In genomic region chr7:58786986-58787385, GRCm38 (mm10) we compare ENCODE assay signal across 16 mouse cellular contexts.
A peak's percentile ranks its signal among the peaks of the same experiment; 100 is the strongest.
DNase-seq lines count a peak whose midpoint lies in the region; ATAC-seq and TF ChIP-seq lines count a peak whose summit lies in the region.
"Had no signal": no experiment of that assay in that cellular context is flagged by ENCODE, and none has a peak within 500 bp of the region (broad histone marks: within the 10 kb centered on the region; RNA-seq: fewer than 3 reads in every experiment).

No protein-coding gene starts in this region.

- H3K27ac ChIP-seq in heart, embryonic 13.5 days (replicated peaks) = 0 out of 2 replicates have a peak overlapping the region, but pooled peaks have one; percentile 15
- no peak overlapping the region for H3K27ac ChIP-seq in forebrain, embryonic 12.5 days
- H3K27ac ChIP-seq in hindbrain, embryonic 14.5 days = peak overlapping the region; percentile 67
- H3K27ac ChIP-seq in midbrain, postnatal 0 days (ENCODE audit: low read depth, low read length) = peak overlapping the region; percentile 68

- H3K36me3 ChIP-seq in heart, embryonic 13.5 days = no peaks in the 10 kb centered on the region
- H3K36me3 ChIP-seq in forebrain, embryonic 12.5 days (replicated peaks) = no peaks in the 10 kb centered on the region
- H3K36me3 ChIP-seq in hindbrain, embryonic 14.5 days (replicated peaks; ENCODE audit: control insufficient read depth, insufficient read depth) = no peaks in the 10 kb centered on the region
- H3K36me3 ChIP-seq in midbrain, postnatal 0 days (ENCODE audit: insufficient read depth, low read length) = no peaks in the 10 kb centered on the region

- peaks cover 38% of the 10 kb centered on the region for H3K4me1 ChIP-seq in heart, embryonic 13.5 days
- peaks cover 20% of the 10 kb centered on the region for H3K4me1 ChIP-seq in forebrain, embryonic 12.5 days
- H3K4me1 ChIP-seq in hindbrain, embryonic 14.5 days (replicated peaks; ENCODE audit: control insufficient read depth, insufficient read depth, low read length) = peaks cover 28% of the 10 kb centered on the region
- H3K4me1 ChIP-seq in midbrain, postnatal 0 days (ENCODE audit: insufficient read depth, low read length) = peaks cover 10% of the 10 kb centered on the region; the same call in 1 of the 2 replicates

- H3K9ac ChIP-seq in heart, embryonic 13.5 days = no peak overlapping the region
- H3K9ac ChIP-seq in forebrain, embryonic 12.5 days = no peak overlapping the region
- H3K9ac ChIP-seq in hindbrain, embryonic 14.5 days = peak overlapping the region; percentile 28; the same call in 1 of the 2 replicates
- no peak overlapping the region for H3K9ac ChIP-seq in midbrain, postnatal 0 days (replicated peaks; ENCODE audit: low read length, poor library complexity, severe bottlenecking)
- H3K9ac ChIP-seq: lung, embryonic 14.5 days had no signal

- ATAC-seq in heart, embryonic 13.5 days (ENCODE audit: extremely low read depth, insufficient number of reproducible peaks, low FRiP score, low TSS enrichment) = no peak
- peak; percentile 67 for ATAC-seq in forebrain, embryonic 12.5 days (ENCODE audit: low FRiP score)
- peak; percentile 71 for ATAC-seq in hindbrain, embryonic 14.5 days (ENCODE audit: low FRiP score)
- ATAC-seq in midbrain, postnatal 0 days (ENCODE audit: low FRiP score) = peak; percentile 83
- ATAC-seq: intestine, postnatal 0 days had no signal

- WGBS in heart, embryonic 13.5 days = 76% methylated on average over 4 of the region's 4 CpGs
- 70% methylated on average over 4 of the region's 4 CpGs for WGBS in forebrain, embryonic 12.5 days
- WGBS in hindbrain, embryonic 14.5 days = 47% methylated on average over 4 of the region's 4 CpGs
- WGBS in midbrain, postnatal 0 days = 39% methylated on average over 4 of the region's 4 CpGs

- no peak overlapping the region for H3K4me3 ChIP-seq in heart, embryonic 13.5 days
- no peak overlapping the region for H3K4me3 ChIP-seq in forebrain, embryonic 12.5 days (replicated peaks)
- no peak overlapping the region for H3K4me3 ChIP-seq in hindbrain, embryonic 14.5 days (replicated peaks; ENCODE audit: low read length)
- H3K4me3 ChIP-seq in midbrain, postnatal 0 days (ENCODE audit: low read depth, low read length) = no peak overlapping the region

- TF ChIP-seq CTCF in midbrain, postnatal 0 days (IDR thresholded peaks at IDR 0.05) = no peak

- H3K9me3 ChIP-seq in heart, embryonic 13.5 days = no peaks in the 10 kb centered on the region
- no peaks in the 10 kb centered on the region for H3K9me3 ChIP-seq in forebrain, embryonic 12.5 days
- H3K9me3 ChIP-seq in hindbrain, embryonic 14.5 days (ENCODE audit: control insufficient read depth, low read length) = no peaks in the 10 kb centered on the region
- no peaks in the 10 kb centered on the region for H3K9me3 ChIP-seq in midbrain, postnatal 0 days (ENCODE audit: low read length)

- DNase-seq in heart, postnatal 4 days = no peak
- DNase-seq in hindbrain, embryonic 14.5 days (ENCODE audit: low spot score) = peak; percentile 44
- DNase-seq in midbrain, postnatal 0 days (ENCODE audit: low spot score) = peak; percentile 47
- DNase-seq in thymus, postnatal 4 days = no peak
- DNase-seq in layer of hippocampus, adult 11-12 months (ENCODE audit: low spot score) = no peak
- DNase-seq: B cell, adult 2 months; cerebellum, adult 8-10 months; heart, adult 18-20 months; kidney, postnatal 14 days; right cerebral cortex, postnatal 25 days; thymus, postnatal 36 days had no signal

- H3K27me3 ChIP-seq in heart, embryonic 13.5 days (replicated peaks) = no peaks in the 10 kb centered on the region
- H3K27me3 ChIP-seq in forebrain, embryonic 12.5 days = no peaks in the 10 kb centered on the region
- no peaks in the 10 kb centered on the region for H3K27me3 ChIP-seq in hindbrain, embryonic 14.5 days (ENCODE audit: control insufficient read depth, insufficient read depth, low read length)
- H3K27me3 ChIP-seq in midbrain, postnatal 0 days (ENCODE audit: insufficient read depth, low read length) = no peaks in the 10 kb centered on the region

- H3K4me2 ChIP-seq in heart, embryonic 13.5 days = no peak overlapping the region
- H3K4me2 ChIP-seq in forebrain, embryonic 12.5 days = no peak overlapping the region
- H3K4me2 ChIP-seq in hindbrain, embryonic 14.5 days (replicated peaks) = no peak overlapping the region
- H3K4me2 ChIP-seq in midbrain, postnatal 0 days (ENCODE audit: low read depth, low read length, poor library complexity, severe bottlenecking) = no peak overlapping the region
- H3K4me2 ChIP-seq: liver, embryonic 11.5 days; lung, embryonic 14.5 days had no signal

Comparison
In these comparisons a context has a peak if more than half of its experiments do, and no peak if none do; other contexts are left out.
1. DNase-seq: peak in hindbrain, embryonic 14.5 days (single experiment) and midbrain, postnatal 0 days (single experiment); none in heart, postnatal 4 days (single experiment), thymus, postnatal 4 days (single experiment) and layer of hippocampus, adult 11-12 months (single experiment).